Mouse (Mus musculus) bone marrow macrophage, adult 2 months (primary cell): ENCODE data around the gene Paqr7. TPM values are rescaled to one million over a fixed set of nuclear protein-coding genes. Genes with fewer than 3 reads are reported as not detected.
"Not testable (repeated sequence)": the region's sequence is repeated elsewhere in the genome, so short reads cannot be mapped to it uniquely, and the experiment has no call there.

Experiments used
- H3K27ac ChIP-seq: 2 replicates; pipeline ENCODE4 v1.5.1; 2012; ENCODE audit warnings: low read depth, low read length; ENCODE audit not compliant: insufficient read depth
- H3K4me1 ChIP-seq: 2 replicates; pipeline ENCODE4 v1.6.1; 2012; ENCODE audit warnings: low read length; ENCODE audit not compliant: control insufficient read depth, insufficient read depth
- H3K4me3 ChIP-seq: 2 replicates; pipeline ENCODE4 v1.5.1; 2012; ENCODE audit warnings: mild to moderate bottlenecking, low read length, moderate library complexity; ENCODE audit not compliant: insufficient read depth
- CTCF ChIP-seq: IDR thresholded peaks from 2 replicates; pipeline ENCODE4 v1.5.1; 2012; ENCODE audit warnings: low read depth, mild to moderate bottlenecking, low read length, moderate library complexity
- POLR2A ChIP-seq: IDR thresholded peaks from 2 replicates; pipeline ENCODE4 v1.6.1; 2012; ENCODE audit warnings: mild to moderate bottlenecking, low read depth, low read length, borderline replicate concordance
- polyA plus RNA-seq: library from polyadenylated mRNA; stranded (reverse); fragments of >200 nt; gene quantifications from 2 replicates; pipeline ENCODE4 v1.2.4, GENCODE M21; 2012; ENCODE audit not compliant: missing spikeins, insufficient read depth, insufficient read length

Paqr7 gene
- polyA plus RNA-seq, 1 experiment: 41.9 TPM

DNA sequence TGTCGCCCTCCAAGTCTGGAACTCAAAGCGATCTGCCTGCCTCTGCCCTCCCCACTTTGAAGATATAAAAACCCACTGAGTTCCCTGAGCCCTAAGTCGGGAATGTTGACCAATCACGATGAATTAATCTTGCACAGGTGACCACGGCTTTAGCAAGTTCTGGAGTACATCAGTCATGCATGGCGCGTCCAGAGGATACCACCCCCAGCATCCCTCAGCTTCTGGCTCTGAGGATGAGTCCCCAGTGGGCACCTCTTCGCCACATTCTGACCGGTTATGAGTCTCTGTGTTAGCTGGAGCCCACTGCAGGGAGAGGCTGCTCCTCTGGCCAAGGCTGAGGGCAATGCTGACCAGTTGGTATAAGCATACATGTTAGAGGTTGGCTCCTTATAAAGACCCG, 12.3 kb upstream of the Paqr7 start:
- Histone ChIP-seq H3K4me3 (no peak overlapping the region), H3K27ac (no peak overlapping the region), H3K4me1 (no peaks in the 10 kb centered on the region)
- TF ChIP-seq CTCF: no peak
- no peak for TF ChIP-seq POLR2A

DNA sequence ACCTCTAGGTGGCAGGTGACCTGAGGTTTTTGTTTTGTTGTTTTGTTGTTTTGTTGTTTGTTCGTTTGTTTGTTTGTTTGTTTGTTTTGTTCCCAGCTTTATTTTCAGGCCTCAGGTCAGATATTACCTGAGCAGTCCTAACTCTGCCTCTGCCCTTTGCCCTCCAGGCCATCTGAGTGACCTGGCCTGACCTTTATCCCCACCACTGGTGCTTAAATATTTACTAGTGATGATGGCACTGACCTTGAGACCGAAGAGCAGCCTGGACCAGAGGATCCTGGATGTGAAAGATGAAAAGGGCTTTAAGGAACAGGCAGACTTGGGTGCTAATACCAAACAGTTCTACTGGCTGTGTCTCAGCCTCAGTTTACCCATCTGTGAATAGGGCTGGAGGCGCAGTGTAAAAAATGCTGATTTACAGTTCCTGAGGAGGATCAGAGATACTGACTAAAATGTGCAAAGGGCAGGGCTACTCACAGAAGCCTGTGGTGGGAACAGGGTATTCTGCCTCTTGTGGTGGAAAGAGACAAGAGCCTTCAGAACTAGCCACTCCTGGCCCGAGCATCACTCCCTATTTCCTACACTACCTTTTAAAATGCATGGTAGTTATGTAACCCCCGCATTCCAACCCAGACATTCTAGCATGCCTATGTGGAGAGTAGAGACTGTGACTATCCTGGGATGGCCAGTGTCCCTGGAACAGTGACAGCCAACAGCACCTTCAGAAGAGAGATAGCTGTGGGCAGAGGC, 11.2 kb upstream of the Paqr7 start:
- Histone ChIP-seq H3K4me3 (no peak overlapping the region), H3K27ac (no peak overlapping the region), H3K4me1 (no peaks in the 10 kb centered on the region)
- TF ChIP-seq POLR2A (no peak), CTCF (no peak)

DNA sequence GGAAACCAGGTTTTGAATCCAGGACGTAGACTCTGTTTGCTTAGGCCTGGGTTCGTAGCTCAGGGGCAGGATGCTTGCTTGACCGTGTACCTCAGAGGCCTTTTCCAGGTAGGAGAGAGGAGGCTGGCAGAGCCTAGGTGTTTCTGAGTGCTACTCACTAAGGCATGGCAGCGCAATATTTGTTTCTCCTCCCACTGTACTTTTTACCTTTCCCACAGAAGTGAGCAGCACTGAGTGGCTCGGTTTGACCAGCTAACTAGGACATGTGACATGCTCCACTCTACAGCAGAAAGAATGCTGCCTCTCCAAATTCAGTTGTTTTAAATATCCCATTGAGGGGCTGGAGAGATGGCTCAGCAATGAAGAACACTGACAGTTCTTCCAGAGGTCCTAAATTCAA, 8.3 kb upstream of the Paqr7 start:
- TF ChIP-seq POLR2A: no peak
- TF ChIP-seq CTCF: no peak
- no peak overlapping the region for H3K27ac ChIP-seq
- no peak overlapping the region for H3K4me3 ChIP-seq
- H3K4me1 ChIP-seq: peaks cover 4% of the 10 kb centered on the region; the same call in 1 of the 2 replicates

DNA sequence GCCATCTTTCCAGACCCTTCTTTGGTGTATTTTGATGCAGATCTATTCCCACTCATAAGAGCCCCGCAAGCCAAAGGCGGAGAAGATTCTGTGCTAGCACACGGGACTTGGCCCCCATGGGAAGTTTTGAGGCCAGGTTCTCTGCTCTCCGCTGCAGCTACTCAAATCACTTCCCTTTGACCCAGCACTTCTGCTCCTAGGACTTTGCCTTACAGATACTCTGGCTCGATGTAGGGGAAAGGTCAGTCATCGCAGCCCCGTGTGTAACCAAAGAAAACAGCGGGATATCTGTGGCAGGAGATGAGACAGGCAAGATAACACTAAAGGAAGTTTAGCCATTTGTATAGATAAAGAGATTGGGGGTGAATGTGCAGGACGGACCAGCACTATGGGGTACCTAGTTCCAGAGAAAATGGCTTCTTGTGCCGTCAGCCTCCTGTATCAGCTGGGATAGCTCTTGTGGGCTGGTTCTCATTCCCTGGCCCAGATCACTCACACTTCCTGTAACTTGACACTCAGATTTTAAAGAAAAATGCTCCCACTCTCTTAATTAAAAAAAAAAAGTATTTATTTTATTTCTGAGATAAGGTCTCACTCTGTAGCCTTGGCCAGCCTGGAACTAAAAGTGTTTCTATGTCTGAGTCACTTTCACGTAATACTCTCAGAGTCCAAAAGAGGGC, 6.4 kb upstream of the Paqr7 start:
- no peak overlapping the region for H3K27ac ChIP-seq
- no peak overlapping the region for H3K4me3 ChIP-seq
- TF ChIP-seq POLR2A (no peak), CTCF (no peak)
- peaks cover 14% of the 10 kb centered on the region for H3K4me1 ChIP-seq

DNA sequence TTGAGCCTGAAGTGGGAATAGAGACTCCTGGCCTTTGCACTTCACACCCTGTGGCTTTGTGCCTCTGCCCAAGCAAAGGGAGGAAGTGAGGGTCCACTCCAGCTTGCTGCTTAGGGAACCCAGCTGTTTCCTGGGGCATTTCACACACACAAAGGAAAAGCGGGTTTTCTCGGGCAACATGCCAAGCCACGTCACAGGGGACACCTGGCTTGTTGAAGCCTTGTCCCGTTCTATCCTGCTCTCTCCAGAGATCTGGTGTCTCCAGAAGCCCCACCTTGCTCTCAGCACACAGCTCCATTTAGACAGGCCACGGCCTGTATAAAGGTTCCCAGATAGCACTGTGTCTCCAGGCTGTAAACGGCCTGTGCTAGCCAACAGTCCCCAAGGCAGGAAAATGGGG, 4.8 kb upstream of the Paqr7 start:
- H3K4me1 ChIP-seq: peaks cover 27% of the 10 kb centered on the region
- no peak overlapping the region for H3K4me3 ChIP-seq
- TF ChIP-seq POLR2A: no peak
- TF ChIP-seq CTCF: no peak
- H3K27ac ChIP-seq: no peak overlapping the region

DNA sequence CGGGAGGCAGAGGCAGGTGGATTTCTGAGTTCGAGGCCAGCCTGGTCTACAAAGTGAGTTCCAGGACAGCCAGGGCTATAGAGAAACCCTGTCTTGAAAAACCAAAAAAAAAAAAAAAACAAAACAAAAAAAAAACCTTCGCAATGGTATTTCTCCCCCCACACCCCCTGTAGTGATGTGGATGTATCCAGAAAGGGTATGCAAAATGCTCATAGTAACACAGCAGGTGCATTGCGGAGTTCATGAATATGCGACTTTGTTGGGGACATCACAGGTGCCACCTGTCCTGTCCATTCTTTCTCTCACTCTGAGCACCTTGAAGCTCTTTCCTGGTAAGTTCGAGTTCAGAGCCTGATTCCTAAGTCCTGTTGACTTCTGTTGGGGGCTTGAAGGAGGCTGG, 2.3 kb upstream of the Paqr7 start:
- peaks cover 43% of the 10 kb centered on the region for H3K4me1 ChIP-seq
- H3K27ac ChIP-seq, H3K4me3 ChIP-seq: not testable (repeated sequence)

DNA sequence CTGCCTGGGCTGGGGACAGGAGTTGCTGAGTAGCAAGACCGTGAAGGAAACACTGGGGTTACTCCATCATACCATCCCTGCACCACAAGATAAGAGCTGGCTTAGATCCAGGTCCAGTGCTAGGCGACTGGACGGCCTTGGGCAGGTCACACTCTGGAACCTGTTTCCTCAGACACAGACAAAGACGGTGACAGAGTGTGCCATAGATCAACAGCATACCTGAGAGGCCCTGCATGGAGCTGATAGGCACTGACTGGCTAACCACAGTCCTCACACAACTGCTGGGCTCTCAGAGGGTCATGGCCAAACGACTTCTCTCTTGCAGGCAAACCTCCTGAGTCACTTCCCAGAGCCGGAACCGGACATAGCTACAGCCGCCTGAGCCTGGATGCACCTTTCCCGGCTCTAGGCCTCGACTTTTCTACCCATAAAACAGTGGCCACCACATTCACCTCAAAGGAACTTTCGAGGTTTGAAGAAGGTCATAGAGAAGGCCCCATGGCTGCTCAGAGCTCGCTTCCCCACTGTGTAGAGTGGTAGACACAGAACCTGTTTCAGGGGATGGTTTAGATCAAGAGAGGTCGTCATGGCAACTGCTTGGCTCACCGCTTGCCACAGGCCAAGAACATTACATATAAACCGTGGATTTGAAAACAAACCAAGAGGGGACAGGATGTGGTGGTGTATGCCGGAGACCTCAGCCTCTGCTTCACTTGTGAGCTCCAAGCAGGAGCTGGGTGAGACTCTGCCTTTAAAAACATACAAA, 1.5 kb upstream of the Paqr7 start:
- no peak overlapping the region for H3K4me3 ChIP-seq
- no peak for TF ChIP-seq CTCF
- TF ChIP-seq POLR2A: no peak
- H3K27ac ChIP-seq: no peak overlapping the region
- H3K4me1 ChIP-seq: peaks cover 44% of the 10 kb centered on the region

DNA sequence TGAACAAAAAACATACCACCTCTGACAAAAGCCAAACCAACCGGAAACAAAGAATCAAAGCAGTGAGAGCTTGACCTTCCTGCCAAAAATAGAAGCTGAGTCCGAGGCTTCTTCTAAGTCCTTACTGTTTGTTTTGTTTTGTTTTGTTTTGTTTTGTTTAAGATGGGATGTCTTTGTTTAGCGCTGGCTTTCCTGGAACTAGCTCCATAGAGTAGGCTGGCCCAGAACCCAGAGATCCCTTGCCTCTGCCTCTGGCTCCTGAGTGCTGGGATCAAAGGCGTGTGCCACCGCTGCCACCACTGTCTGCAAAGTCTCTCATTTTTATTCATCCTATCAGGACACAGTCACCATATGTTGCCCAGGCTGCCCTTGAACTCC, 962 bp upstream of the Paqr7 start:
- no peak for TF ChIP-seq CTCF
- TF ChIP-seq POLR2A: no peak
- Histone ChIP-seq H3K4me1 (peaks cover 44% of the 10 kb centered on the region), H3K27ac (no peak overlapping the region), H3K4me3 (no peak overlapping the region)

DNA sequence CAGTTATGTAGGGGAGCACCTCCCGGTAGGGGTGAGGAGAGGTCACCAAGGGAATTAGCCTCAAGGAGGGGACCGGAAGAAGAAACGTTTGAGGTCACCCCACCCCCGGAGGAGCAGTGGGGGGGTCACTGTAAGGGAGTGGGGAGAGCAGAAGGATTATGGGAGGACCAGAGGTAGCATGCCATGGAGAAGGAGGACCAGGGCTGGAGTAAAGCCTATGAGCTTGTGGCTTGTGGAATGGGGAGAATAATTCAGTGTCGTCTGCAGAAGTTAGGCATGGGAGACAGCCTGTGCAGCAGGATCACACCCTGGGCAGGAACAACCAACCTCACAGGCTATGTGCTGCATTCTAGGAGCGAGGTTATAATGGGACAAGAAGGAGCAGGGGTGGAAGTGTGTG, 726 bp downstream of the Paqr7 start:
- no peak for TF ChIP-seq POLR2A
- no peak for TF ChIP-seq CTCF
- peak overlapping the region; percentile 83 for H3K4me3 ChIP-seq
- H3K27ac ChIP-seq: peak overlapping the region; percentile 75
- peaks cover 40% of the 10 kb centered on the region for H3K4me1 ChIP-seq
